Mouse (Mus musculus): Measurements from ENCODE around the gene Irs4. TPM values are rescaled to one million over a fixed set of nuclear protein-coding genes. Genes with fewer than 3 reads are reported as not detected.

Gene Irs4
- polyA plus RNA-seq (2011; ENCODE audit: insufficient read length, low read depth, missing spikeins): not detected in 2 replicates

DNA sequence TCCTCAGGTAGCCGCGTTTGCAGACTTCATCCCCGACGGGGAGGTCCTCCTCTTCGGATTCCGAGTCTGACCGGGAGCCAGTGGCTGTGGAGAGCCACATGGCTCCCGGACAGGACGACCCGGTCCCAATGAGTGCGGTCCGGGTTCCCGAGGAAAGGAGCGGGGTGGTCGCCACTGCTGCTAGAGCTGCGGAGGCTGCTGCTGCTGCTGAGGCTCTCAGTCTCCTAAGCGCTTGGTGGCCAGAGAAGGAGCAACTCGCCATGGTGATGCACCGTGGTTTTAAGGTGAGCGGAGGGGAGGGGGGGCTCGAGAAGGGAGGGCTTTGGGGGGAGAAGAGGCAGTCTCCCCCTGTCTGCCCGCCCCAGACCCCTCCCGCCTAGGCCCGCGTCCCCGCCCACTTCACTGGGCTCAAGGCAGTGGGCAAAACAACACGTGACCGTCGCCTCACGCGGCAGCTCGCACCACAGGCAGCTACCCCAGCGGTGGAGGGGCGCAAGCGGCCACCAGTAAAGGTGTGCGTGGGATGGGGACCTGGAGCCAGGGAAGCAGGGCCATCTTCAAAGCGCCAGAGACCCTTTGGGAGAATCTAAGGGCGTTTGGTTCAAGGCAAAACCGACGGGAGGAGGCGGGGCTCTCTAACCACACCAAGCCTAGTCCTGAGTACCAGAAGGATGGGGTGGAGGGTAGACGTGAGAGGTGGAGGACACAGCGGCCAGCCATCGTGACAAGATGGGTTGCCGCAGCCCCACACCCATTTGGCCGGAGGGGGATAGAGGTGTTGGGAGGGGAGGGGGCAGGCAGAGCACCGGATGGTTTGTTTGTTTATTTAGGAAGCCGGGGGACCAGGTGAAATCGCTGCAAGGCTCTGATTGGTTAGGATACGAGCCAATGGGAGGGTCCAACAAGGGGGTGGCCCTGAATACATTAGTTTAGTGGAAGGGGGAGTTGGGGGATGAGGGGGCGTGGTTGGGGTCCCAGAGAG is at the start of gene Irs4:
TSS of gene Irs4 (minus strand) at position 327 of the 982 bp plus-strand sequence.
- no peak for TF ChIP-seq CTCF (IDR thresholded peaks at IDR 0.05; ENCODE audit: borderline replicate concordance, insufficient read depth, low read length)
- no peak for TF ChIP-seq POLR2A (IDR thresholded peaks at IDR 0.05; ENCODE audit: low read depth, low read length)
- H3K4me1 ChIP-seq (ENCODE audit: control insufficient read depth, insufficient read depth, low read length): no peaks in the 10 kb centered on the region
- peak within 1 kb of the TSS; percentile 22 for H3K4me3 ChIP-seq (ENCODE audit: insufficient read depth, low read length)
- no peak within 1 kb of the TSS for H3K27ac ChIP-seq (ENCODE audit: insufficient read depth, low read length)

DNA sequence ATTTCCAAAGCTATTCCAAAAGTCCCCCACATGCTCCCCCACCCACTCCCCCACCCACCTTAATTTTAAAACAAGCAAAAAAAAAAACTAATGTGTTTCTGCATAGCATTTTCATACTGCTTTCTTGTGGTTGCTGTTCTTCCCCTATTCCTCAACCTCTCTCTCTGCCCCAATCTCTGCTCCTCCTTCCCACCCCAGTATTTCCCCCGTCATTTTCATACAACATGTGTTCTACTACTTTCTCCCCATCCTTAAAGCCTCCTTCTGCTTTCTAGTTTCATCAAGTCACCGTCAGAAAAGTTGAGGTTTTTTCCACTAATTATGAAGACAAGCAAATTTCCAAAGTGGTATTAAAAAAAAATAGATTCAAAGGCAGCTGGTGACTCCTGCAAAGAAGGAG is 25.3 kb upstream of the Irs4 start:
- Histone ChIP-seq H3K4me3 (ENCODE audit: insufficient read depth, low read length) (no peak overlapping the region), H3K27ac (ENCODE audit: insufficient read depth, low read length) (no peak overlapping the region), H3K4me1 (ENCODE audit: control insufficient read depth, insufficient read depth, low read length) (no peaks in the 10 kb centered on the region)
- no peak for TF ChIP-seq POLR2A (IDR thresholded peaks at IDR 0.05; ENCODE audit: low read depth, low read length)
- no peak for TF ChIP-seq CTCF (IDR thresholded peaks at IDR 0.05; ENCODE audit: borderline replicate concordance, insufficient read depth, low read length)

DNA sequence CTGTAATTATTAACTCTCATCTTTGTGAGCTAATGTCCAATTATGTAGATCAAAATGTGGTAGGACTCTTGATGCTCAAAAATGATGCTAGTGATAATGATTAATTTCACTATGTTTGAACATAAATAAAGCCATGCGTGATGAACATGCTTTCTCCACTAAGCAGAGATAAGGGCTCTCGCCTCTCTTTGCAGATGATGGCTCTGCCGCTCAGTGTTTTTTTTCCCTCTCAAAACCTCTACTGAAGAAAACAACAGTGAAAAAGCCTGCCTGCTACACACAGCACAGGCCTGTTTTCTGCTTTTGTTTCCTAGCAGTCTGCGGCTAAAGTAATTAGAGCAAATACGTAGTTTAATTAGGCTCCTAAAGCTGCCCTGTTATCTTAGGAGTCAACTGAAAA is 4.5 kb upstream of the Irs4 start:
- TF ChIP-seq CTCF (IDR thresholded peaks at IDR 0.05; ENCODE audit: borderline replicate concordance, insufficient read depth, low read length) (no peak), POLR2A (IDR thresholded peaks at IDR 0.05; ENCODE audit: low read depth, low read length) (no peak)
- Histone ChIP-seq H3K27ac (ENCODE audit: insufficient read depth, low read length) (no peak overlapping the region), H3K4me3 (ENCODE audit: insufficient read depth, low read length) (no peak overlapping the region), H3K4me1 (ENCODE audit: control insufficient read depth, insufficient read depth, low read length) (no peaks in the 10 kb centered on the region)

DNA sequence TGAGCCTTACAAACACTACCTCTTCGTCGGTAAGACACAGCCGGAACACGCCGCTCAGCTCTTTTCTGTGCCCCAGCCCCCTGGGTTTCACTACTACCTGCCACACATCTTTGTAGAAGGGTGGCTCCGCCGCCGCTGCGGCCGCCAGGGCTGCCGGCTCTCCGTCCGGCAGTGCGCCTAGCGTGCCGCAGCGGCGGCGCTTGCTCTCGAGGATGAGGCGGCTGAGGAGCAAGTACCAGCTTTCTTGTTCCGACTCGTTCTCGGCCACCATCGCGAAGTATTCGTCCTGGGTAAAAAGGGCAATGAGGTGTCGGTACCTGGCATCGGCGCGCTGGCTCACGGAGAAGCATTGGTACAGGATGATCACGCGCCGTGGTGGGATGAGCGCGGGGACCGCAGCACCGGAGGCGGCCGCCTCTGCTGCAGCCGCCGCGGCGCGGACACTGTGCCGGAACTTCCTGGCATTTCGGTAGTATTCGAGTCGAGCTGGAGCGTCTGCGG is 622 bp downstream of the Irs4 start:
- Histone ChIP-seq H3K4me3 (ENCODE audit: insufficient read depth, low read length) (peak overlapping the region; percentile 22), H3K4me1 (ENCODE audit: control insufficient read depth, insufficient read depth, low read length) (no peaks in the 10 kb centered on the region), H3K27ac (ENCODE audit: insufficient read depth, low read length) (no peak overlapping the region)
- TF ChIP-seq CTCF (IDR thresholded peaks at IDR 0.05; ENCODE audit: borderline replicate concordance, insufficient read depth, low read length) (no peak), POLR2A (IDR thresholded peaks at IDR 0.05; ENCODE audit: low read depth, low read length) (no peak)

DNA sequence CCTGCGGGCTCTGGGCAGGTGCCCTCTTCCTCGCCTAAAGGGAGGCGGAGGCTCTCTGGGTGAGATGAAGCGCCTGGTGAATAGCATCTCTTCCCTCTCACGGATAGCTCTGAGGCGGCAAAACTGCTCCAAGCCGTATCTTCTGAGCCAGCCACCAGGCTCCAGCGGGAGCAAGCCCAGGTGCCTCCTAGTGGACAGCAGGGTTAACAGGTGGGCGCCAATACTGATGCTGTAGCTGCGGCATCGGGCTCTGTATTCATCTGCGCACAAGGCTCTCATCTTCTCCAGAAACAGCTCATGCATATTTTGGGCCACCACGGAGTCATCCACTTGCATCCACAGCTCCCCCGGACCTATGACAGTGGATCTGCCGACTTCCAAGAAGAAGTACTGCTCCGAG is 1.1 kb downstream of the Irs4 start:
- TF ChIP-seq CTCF (IDR thresholded peaks at IDR 0.05; ENCODE audit: borderline replicate concordance, insufficient read depth, low read length) (no peak), POLR2A (IDR thresholded peaks at IDR 0.05; ENCODE audit: low read depth, low read length) (no peak)
- Histone ChIP-seq H3K4me1 (ENCODE audit: control insufficient read depth, insufficient read depth, low read length) (no peaks in the 10 kb centered on the region), H3K27ac (ENCODE audit: insufficient read depth, low read length) (no peak overlapping the region), H3K4me3 (ENCODE audit: insufficient read depth, low read length) (0 out of 2 replicates have a peak overlapping the region, but pooled peaks have one; percentile 13)

DNA sequence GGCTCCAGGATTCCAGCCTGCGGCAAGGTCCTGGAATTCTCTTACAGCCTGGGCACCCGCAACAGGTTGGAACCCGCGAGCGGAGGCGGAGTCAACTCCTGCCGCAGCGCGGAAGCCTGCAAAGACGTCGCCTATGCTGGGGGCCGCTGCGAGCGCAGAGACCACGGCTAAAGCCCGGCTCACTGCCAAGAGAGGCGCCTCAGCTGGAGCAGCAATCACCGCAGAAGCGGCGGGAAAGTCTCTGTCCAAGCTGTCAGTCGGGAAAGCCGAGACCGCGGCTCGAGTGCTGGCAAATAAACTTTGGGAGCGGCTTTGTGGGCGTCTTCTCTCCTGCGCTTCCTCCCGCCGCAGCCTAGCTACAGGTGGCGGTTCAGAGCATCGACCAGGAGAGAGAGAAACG is 3.3 kb downstream of the Irs4 start:
- no peak for TF ChIP-seq CTCF (IDR thresholded peaks at IDR 0.05; ENCODE audit: borderline replicate concordance, insufficient read depth, low read length)
- TF ChIP-seq POLR2A (IDR thresholded peaks at IDR 0.05; ENCODE audit: low read depth, low read length): no peak
- Histone ChIP-seq H3K4me3 (ENCODE audit: insufficient read depth, low read length) (peak overlapping the region; percentile 21), H3K4me1 (ENCODE audit: control insufficient read depth, insufficient read depth, low read length) (no peaks in the 10 kb centered on the region), H3K27ac (ENCODE audit: insufficient read depth, low read length) (no peak overlapping the region)

Other genes with a start within 250 kb of the Irs4 start
- gene Col4a5, start 249.9 kb downstream of the Irs4 start, polyA plus RNA-seq (2011; ENCODE audit: insufficient read length, low read depth, missing spikeins): 51.6 and 58.2 TPM in 2 replicates
- gene Gm15294, start 150.0 kb upstream of the Irs4 start, polyA plus RNA-seq (2011; ENCODE audit: insufficient read length, low read depth, missing spikeins): not detected in 2 replicates

All from embryonic fibroblast, embryonic 13.5 days (primary cell).